Mouse (Mus musculus): ENCODE data around the gene Kif28.

DNA sequence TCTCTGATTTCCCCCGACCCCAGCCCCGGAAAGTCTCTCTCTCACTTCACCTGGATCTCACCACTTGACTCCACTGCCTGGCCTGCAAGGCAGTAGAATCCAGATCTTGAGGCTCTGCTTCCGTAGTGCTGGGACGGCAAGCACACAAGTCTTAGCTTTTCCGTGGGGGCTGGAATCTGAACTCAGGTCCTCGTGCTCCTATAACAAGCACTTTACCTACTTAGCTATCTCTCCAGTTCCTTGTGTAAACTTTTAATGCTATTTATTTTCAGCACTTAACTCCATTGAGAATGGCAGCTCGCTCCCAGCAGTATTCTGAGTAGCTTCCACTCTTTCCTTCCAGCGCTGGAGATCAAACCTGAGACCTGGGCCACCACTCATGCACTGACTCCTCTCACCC lies 31.8 kb upstream of the Kif28 start:
- TF ChIP-seq CTCF (IDR thresholded peaks at IDR 0.05; ENCODE audit: insufficient read depth, low read length): no peak
- TF ChIP-seq POLR2A (IDR thresholded peaks at IDR 0.05; ENCODE audit: borderline replicate concordance, extremely low read depth, low read depth, low read length): no peak
